ENCODE assay signal across 26 mouse cellular contexts in genomic region chr5:89014782-89015181, GRCm38 (mm10).
"Had no signal": no experiment of that assay in that cellular context is flagged by ENCODE, and none has a peak within 500 bp of the region (broad histone marks: within the 10 kb centered on the region; RNA-seq: fewer than 3 reads in every experiment).

No protein-coding gene starts in this region.

- ATAC-seq: hindbrain, postnatal 0 days; liver, embryonic 12.5 days had no signal

- DNase-seq: gastrocnemius, adult 2 months; gastrocnemius, postnatal 10 days; gastrocnemius, postnatal 25 days; heart, adult 18-20 months; heart, postnatal 10 days; heart, postnatal 4 days; kidney, adult 11 months; kidney, adult 2 months; kidney, adult 9 months; kidney, postnatal 14 days; kidney, postnatal 36 days; layer of hippocampus, adult 9-11 months; layer of hippocampus, postnatal 36 days; left cerebral cortex, postnatal 4 days had no signal

- H3K4me2 ChIP-seq: heart, embryonic 12.5 days; hindbrain, embryonic 12.5 days; hindbrain, embryonic 15.5 days; kidney, embryonic 15.5 days; limb, embryonic 13.5 days; limb, embryonic 15.5 days; liver, embryonic 12.5 days had no signal

- H3K9ac ChIP-seq: heart, embryonic 12.5 days; hindbrain, embryonic 12.5 days; hindbrain, embryonic 15.5 days; kidney, embryonic 15.5 days; limb, embryonic 13.5 days; limb, embryonic 15.5 days; liver, embryonic 12.5 days; liver, embryonic 14.5 days had no signal

- H3K9me3 ChIP-seq: heart, embryonic 10.5 days; heart, embryonic 12.5 days; hindbrain, embryonic 10.5 days; hindbrain, embryonic 12.5 days; hindbrain, embryonic 15.5 days; kidney, embryonic 15.5 days; limb, embryonic 13.5 days; limb, embryonic 15.5 days; liver, embryonic 12.5 days had no signal

- H3K4me1 ChIP-seq: heart, embryonic 10.5 days; hindbrain, embryonic 10.5 days; hindbrain, embryonic 12.5 days; hindbrain, embryonic 15.5 days; kidney, embryonic 15.5 days; limb, embryonic 15.5 days; liver, embryonic 12.5 days had no signal

- H3K4me3 ChIP-seq: gastrocnemius, adult 2 months; heart, embryonic 10.5 days; heart, embryonic 12.5 days; hindbrain, embryonic 10.5 days; hindbrain, embryonic 12.5 days; hindbrain, embryonic 15.5 days; kidney, embryonic 15.5 days; limb, embryonic 13.5 days; limb, embryonic 15.5 days; liver, embryonic 12.5 days had no signal

- H3K27ac ChIP-seq: gastrocnemius, adult 2 months; heart, embryonic 10.5 days; hindbrain, embryonic 10.5 days; hindbrain, embryonic 12.5 days; hindbrain, embryonic 15.5 days; hindbrain, postnatal 0 days; kidney, embryonic 15.5 days; kidney, postnatal 0 days; limb, embryonic 13.5 days; limb, embryonic 15.5 days; liver, embryonic 12.5 days; liver, embryonic 14.5 days had no signal

- H3K36me3 ChIP-seq: heart, embryonic 10.5 days; heart, embryonic 12.5 days; hindbrain, embryonic 10.5 days; hindbrain, embryonic 12.5 days; hindbrain, embryonic 15.5 days; kidney, embryonic 15.5 days; limb, embryonic 13.5 days; limb, embryonic 15.5 days; liver, embryonic 12.5 days had no signal

- H3K27me3 ChIP-seq: heart, embryonic 12.5 days; hindbrain, embryonic 12.5 days; hindbrain, embryonic 15.5 days; kidney, embryonic 15.5 days; limb, embryonic 13.5 days; limb, embryonic 15.5 days; liver, embryonic 12.5 days had no signal
